Mouse (Mus musculus): Measurements from ENCODE around the gene Gak. TPM values are rescaled to one million over a fixed set of nuclear protein-coding genes. Genes with fewer than 3 reads are reported as not detected.

Gak gene
- polyA plus RNA-seq, 1 experiment from 2014 or later = 53.4 TPM

DNA sequence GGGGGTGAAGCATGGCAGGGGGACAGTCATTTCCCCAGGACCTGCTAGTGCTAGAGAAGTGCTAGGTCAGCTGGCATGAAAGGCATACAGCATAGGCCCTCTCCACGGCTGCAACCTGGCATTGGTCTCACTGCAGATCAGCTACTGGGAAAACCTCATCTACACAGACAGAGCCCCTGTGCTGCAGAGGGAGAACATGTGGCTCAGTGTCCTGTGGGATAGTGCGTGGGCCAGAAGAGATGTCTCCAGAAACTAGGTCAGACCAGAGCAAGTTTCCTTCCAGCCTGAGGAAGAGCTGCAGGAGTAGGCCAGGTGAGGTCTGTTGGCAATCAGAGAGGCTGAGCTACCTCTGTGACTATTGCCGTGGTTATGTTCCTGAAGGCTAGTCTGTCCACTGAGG lies 107.7 kb downstream of the Gak start:
- Histone ChIP-seq H3K9me3 (ENCODE audit: control insufficient read depth, low read length) (no peaks in the 10 kb centered on the region), H3K9ac (ENCODE audit: low read length) (no peak overlapping the region), H3K27me3 (ENCODE audit: control insufficient read depth, insufficient read depth, low read length) (no peaks in the 10 kb centered on the region), H3K4me2 (ENCODE audit: low read depth) (no peak overlapping the region), H3K4me1 (ENCODE audit: control insufficient read depth, insufficient read depth, low read length) (no peaks in the 10 kb centered on the region), H3K36me3 (ENCODE audit: control insufficient read depth, insufficient read depth, low read length) (no peaks in the 10 kb centered on the region), H3K27ac (ENCODE audit: low read depth, low read length) (no peak overlapping the region), H3K4me3 (ENCODE audit: low read depth, low read length) (no peak overlapping the region)
- ATAC-seq (ENCODE audit: insufficient read depth, low FRiP score, low TSS enrichment) = no peak
- DNase-seq (ENCODE audit: low spot score) = no peak
- WGBS = 82% methylated on average over 3 of the region's 3 CpGs

DNA sequence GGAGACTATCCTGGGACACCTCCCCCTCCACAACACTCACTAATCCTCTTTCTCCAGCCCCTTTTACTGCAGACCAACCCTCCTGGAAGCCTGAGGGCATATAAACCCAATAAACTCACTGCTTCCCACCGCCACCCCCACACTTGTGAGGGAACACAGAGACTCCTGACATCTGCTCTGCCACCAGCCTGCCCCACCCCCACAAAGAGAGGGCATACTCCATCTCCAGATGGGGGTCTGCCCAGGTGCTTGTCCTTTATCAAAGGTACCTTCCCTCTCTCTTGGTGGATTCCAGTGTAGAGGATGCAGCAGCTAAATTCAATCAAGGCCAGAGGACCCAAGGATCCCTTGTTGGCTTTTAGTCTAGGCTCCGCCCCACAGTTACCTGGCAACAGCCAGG lies 108.5 kb downstream of the Gak start:
- no peaks in the 10 kb centered on the region for H3K27me3 ChIP-seq (ENCODE audit: control insufficient read depth, insufficient read depth, low read length)
- H3K4me1 ChIP-seq (ENCODE audit: control insufficient read depth, insufficient read depth, low read length) = no peaks in the 10 kb centered on the region
- no peak overlapping the region for H3K27ac ChIP-seq (ENCODE audit: low read depth, low read length)
- no peak overlapping the region for H3K9ac ChIP-seq (ENCODE audit: low read length)
- ATAC-seq (ENCODE audit: insufficient read depth, low FRiP score, low TSS enrichment) (no peak), DNase-seq (ENCODE audit: low spot score) (no peak)
- H3K36me3 ChIP-seq (ENCODE audit: control insufficient read depth, insufficient read depth, low read length) = no peaks in the 10 kb centered on the region
- H3K4me2 ChIP-seq (ENCODE audit: low read depth) = no peak overlapping the region
- 48% methylated on average over 2 of the region's 2 CpGs for WGBS
- no peaks in the 10 kb centered on the region for H3K9me3 ChIP-seq (ENCODE audit: control insufficient read depth, low read length)
- no peak overlapping the region for H3K4me3 ChIP-seq (ENCODE audit: low read depth, low read length)

DNA sequence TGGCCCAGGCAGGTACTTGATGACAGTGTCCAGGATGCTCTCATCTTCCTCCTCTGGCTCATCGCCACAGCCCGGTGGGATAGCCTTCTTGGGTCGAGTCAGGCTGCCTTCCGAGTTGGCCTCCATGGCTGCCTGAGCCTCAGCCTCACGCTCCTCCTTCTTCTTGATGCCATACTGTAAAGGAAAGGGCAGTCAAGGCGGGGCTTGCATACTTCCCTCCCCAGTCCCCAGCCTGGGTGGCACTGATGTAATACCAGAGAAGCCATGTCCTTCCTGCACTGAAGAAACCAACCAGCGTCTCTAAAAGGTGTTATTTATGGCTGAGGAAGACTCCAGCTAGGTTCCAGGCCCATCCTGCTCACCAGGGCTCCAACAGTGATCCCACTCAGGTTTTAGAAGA lies 109.4 kb downstream of the Gak start:
- ATAC-seq (ENCODE audit: insufficient read depth, low FRiP score, low TSS enrichment) = no peak

More for the DNA sequence above, 109.4 kb downstream of the Gak start:
- Histone ChIP-seq H3K27ac (ENCODE audit: low read depth, low read length) (no peak overlapping the region), H3K27me3 (ENCODE audit: control insufficient read depth, insufficient read depth, low read length) (no peaks in the 10 kb centered on the region), H3K9ac (ENCODE audit: low read length) (no peak overlapping the region), H3K4me3 (ENCODE audit: low read depth, low read length) (no peak overlapping the region), H3K4me2 (ENCODE audit: low read depth) (no peak overlapping the region), H3K9me3 (ENCODE audit: control insufficient read depth, low read length) (no peaks in the 10 kb centered on the region), H3K4me1 (ENCODE audit: control insufficient read depth, insufficient read depth, low read length) (no peaks in the 10 kb centered on the region), H3K36me3 (ENCODE audit: control insufficient read depth, insufficient read depth, low read length) (no peaks in the 10 kb centered on the region)
- DNase-seq (ENCODE audit: low spot score) = no peak
- WGBS = 78% methylated on average over 7 of the region's 7 CpGs

Other genes starting within 250 kb of the Gak start
- gene Pde6b, start 241.4 kb downstream of the Gak start, polyA plus RNA-seq (2014; fragmentation: Nextera tagmentation; extraction: Ambion mirVana) = 0.19 and 0.26 TPM in 2 replicates
- gene Atp5k, start 195.3 kb downstream of the Gak start, polyA plus RNA-seq (2014; fragmentation: Nextera tagmentation; extraction: Ambion mirVana) = 386 and 414 TPM in 2 replicates
- not detected in 2 replicates for gene Mfsd7a, start 180.9 kb downstream of the Gak start, polyA plus RNA-seq (2014; fragmentation: Nextera tagmentation; extraction: Ambion mirVana)
- gene Pcgf3, start 168.5 kb downstream of the Gak start, polyA plus RNA-seq (2014; fragmentation: Nextera tagmentation; extraction: Ambion mirVana) = 35.2 and 36.2 TPM in 2 replicates
- gene Cplx1, start 79.7 kb downstream of the Gak start, polyA plus RNA-seq (2014; fragmentation: Nextera tagmentation; extraction: Ambion mirVana) = 16.9 and 17.4 TPM in 2 replicates
- 17.7 and 20.7 TPM in 2 replicates for gene Tmem175, start within 50 bp of the Gak start, polyA plus RNA-seq (2014; fragmentation: Nextera tagmentation; extraction: Ambion mirVana)
- 7.1 and 8.2 TPM in 2 replicates for gene Idua, start 30.6 kb upstream of the Gak start, polyA plus RNA-seq (2014; fragmentation: Nextera tagmentation; extraction: Ambion mirVana)
- gene Dgkq, start 39.9 kb upstream of the Gak start, polyA plus RNA-seq (2014; fragmentation: Nextera tagmentation; extraction: Ambion mirVana) = 11.6 and 12.1 TPM in 2 replicates
- gene Slc26a1, start 45.8 kb upstream of the Gak start, polyA plus RNA-seq (2014; fragmentation: Nextera tagmentation; extraction: Ambion mirVana) = 0.96 and 0.97 TPM in 2 replicates
- gene Fgfrl1, start 62.6 kb upstream of the Gak start, polyA plus RNA-seq (2014; fragmentation: Nextera tagmentation; extraction: Ambion mirVana) = 26.0 and 28.6 TPM in 2 replicates
- gene Rnf212, start 145.2 kb upstream of the Gak start, polyA plus RNA-seq (2014; fragmentation: Nextera tagmentation; extraction: Ambion mirVana) = 0.95 and 0.97 TPM in 2 replicates
- not detected in 2 replicates for gene Tmed11, start 165.6 kb upstream of the Gak start, polyA plus RNA-seq (2014; fragmentation: Nextera tagmentation; extraction: Ambion mirVana)
- not detected in 2 replicates for gene Vmn2r8, start 179.1 kb upstream of the Gak start, polyA plus RNA-seq (2014; fragmentation: Nextera tagmentation; extraction: Ambion mirVana)
- not detected in 2 replicates for gene Vmn2r9, start 222.8 kb upstream of the Gak start, polyA plus RNA-seq (2014; fragmentation: Nextera tagmentation; extraction: Ambion mirVana)